Mouse (Mus musculus) kidney, adult 8-10 months (tissue): Measurements from ENCODE around the gene Ttc38.
A peak's percentile ranks its signal among the peaks of the same experiment; 100 is the strongest.

Experiments used
- DNase-seq, 2 experiments: peaks; one replicate each; pipeline ENCODE4 v3.0.0; 2022

Gene Ttc38

GRCm38 (mm10) chr15:85831954-85832590 is at the start of gene Ttc38:
Gene Ttc38 (plus strand): TSS chr15:85832306.
- DNase-seq = peak; percentile 91 to 93

GRCm38 (mm10) chr15:85783146-85783545 is 49.0 kb upstream of the Ttc38 start:
- no peak for DNase-seq

DNA sequence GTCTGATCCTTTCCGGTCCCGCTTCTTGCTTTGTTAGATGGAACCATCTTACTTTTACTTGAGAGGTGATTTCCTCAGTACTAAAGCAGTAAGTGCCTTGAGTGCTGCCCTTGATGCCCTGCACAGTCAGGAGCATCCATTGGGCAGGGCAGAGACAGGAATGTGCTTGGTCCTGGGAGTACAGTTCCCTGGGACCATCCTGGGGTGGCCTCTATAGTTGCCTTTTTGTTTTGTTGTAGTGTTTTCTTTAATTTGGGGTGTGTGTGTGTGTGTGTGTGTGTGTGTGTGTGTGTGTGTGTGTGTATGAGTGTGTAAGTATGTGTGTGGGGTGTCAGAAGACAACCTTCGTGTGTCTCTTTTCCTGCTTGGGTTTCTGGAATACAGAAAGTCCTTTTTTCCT is 47.8 kb upstream of the Ttc38 start:
- no peak for DNase-seq

DNA sequence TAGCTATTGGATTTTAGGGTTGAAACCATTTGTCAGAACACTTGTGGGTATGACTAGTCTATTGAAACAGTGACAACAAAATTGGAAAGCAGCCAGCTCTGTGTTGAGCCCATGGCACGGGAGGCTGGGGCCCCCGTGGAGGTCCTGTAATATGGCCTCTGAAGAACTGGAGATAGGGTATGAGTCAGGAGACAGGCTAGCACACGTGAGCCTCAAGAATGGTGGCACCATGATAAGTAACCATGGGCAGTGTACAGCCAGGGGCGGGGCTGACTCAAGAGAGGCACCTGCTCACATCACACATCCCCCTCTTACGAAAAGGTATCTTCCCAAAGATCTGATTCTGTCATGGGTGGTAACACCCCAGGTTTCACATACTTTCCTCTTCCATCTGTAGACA is 45.4 kb upstream of the Ttc38 start:
- DNase-seq = no peak

DNA sequence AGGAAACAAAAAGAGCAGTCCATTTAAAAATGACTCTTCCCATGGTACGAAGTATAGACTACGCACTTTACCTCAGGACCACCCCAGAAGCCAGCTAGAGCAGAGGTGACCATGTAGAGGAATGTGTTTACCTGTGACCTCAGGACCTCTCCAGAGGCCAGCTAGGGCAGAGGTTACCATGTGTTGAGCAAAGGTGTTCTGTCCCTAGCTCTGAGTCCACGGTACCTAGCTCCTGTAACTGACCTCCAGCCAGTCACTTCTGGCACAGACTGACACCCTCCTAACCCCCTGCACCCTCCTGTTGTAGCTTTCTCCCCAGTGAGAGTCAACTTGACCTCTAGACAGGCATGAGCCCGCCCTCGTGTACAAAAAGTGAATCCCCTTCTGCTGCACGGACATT is 44.6 kb upstream of the Ttc38 start:
- no peak for DNase-seq

GRCm38 (mm10) chr15:85788051-85788450 is 44.1 kb upstream of the Ttc38 start:
- DNase-seq = no peak

- DNase-seq = peak; percentile 35 to 57
Observed at GRCm38 (mm10) chr15:85788633-85789032, 43.5 kb upstream of the Ttc38 start.

DNA sequence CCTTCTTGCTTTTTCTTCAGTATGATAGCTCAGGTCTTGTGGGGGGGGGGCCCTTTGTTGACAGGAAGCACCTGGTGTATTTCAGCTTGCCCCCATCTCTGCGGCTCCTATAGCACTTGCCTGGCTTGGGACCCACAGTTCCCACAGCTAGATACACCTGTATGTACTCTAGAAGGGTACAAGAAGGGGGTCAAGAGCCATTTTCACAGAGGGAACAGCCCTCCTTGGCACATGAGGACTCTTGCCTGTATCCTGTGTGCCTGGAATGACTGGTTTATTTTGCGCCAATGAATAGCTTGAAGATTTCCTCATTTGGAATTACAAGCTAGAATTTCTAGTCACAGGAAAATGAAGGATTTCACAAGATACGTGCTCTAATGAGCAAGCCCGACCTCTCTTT is 40.7 kb upstream of the Ttc38 start:
- DNase-seq = no peak

DNA sequence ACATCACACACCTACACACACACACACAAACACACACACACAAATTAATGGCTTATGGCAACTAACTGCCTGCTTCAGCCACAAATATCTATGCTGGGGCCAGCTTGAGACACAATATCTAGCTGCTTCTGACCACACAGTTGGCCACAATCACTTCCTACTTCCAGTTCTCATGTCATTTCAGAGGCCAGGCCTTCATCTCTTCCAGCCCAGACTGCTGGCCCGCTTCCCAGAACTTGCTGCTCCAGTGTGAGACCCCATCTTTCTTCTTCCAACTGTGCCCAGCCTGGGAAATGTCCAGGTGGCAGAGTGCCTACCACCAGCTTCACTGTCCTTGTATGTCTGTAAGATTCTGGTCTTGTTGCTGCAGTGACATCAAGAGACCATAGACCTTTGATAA is 39.3 kb upstream of the Ttc38 start:
- no peak for DNase-seq

GRCm38 (mm10) chr15:85795516-85795915 is 36.6 kb upstream of the Ttc38 start:
- no peak for DNase-seq

GRCm38 (mm10) chr15:85798676-85799075 is 33.4 kb upstream of the Ttc38 start:
- DNase-seq = no peak

GRCm38 (mm10) chr15:85802931-85803330 is 29.2 kb upstream of the Ttc38 start:
- DNase-seq = peak in 1 of 2 experiments; percentile 36

- DNase-seq = no peak
Observed at GRCm38 (mm10) chr15:85806886-85807285, 25.2 kb upstream of the Ttc38 start.

DNA sequence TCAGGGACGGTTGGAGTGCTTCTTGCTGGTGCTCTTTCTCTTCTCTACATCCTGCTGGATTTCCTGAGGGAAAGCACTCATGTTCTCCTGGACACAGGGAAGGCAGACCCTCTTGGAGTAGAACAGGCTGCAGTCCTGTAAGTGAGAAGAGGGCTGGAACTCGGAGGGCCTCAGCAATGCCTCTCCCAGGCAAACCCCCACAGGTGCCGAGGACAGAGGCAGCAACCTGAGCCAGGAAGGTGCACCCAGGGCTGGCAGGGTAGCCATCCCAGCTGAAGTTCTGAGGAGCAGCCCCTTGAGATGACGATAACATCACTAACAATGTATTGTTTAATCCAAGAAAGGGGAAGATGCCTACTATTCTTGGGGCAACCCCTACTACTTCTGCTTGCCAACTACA is 24.7 kb upstream of the Ttc38 start:
- DNase-seq = no peak

DNA sequence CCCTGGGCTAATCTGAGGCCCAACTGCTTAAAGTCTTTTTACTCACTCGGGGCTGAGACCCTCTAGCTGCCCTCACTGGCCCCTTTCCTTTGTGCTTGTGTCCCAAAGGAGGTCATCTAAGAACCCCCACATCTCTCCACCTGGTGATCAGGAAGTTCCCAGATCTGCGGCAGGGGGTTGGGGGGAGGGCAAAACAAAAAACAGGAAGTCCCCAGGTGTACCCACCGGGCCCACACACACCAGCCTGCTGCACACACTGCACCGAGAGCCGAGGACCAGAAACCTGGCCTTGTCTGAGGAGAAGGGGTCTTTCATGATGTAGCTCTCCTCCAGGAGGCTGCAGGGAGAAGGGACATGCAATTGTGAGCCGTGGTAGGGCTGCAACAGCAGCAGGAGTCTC is 24.1 kb upstream of the Ttc38 start:
- no peak for DNase-seq

DNA sequence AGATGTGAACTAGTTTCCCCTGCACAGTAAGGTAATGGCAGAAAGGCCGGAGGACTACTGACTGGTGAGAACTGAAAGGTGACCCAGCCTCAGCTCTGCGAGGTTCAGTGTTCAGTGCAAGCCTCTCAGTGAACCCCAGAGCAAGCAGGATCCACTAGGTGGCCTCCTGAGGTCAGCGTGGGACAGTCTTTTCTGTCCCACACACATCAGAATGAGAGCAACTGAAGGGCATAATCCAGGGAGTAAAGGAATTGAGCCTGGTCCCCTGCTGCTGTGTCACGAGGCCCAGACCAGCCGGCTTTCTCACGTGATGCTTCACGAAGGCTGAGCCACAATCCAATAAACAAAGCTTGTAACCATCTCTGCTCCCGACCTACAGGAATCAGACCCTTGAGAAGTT is 23.7 kb upstream of the Ttc38 start:
- peak; percentile 30 to 45 for DNase-seq

- no peak for DNase-seq
Observed at GRCm38 (mm10) chr15:85809091-85809490, 23.0 kb upstream of the Ttc38 start.

DNA sequence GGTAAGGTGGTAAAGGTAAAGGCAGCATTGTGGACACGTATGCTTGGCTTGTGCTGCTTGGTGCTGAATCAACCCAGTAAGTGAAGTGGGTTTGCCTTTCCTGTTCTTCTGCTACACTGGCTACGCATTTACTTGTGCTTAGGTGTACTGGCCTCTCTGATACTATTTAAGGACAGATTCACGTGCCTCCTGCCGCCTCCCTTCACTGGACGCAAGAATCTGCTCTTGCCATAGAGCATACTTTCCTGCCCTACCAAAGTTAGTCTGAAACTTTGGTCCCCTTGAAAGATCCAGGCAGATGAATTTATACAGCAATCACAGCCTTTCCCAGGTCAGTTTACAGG is 21.7 kb upstream of the Ttc38 start:
- DNase-seq = no peak

GRCm38 (mm10) chr15:85810806-85811521 is 21.1 kb upstream of the Ttc38 start:
- peak; percentile 50 to 69 for DNase-seq

DNA sequence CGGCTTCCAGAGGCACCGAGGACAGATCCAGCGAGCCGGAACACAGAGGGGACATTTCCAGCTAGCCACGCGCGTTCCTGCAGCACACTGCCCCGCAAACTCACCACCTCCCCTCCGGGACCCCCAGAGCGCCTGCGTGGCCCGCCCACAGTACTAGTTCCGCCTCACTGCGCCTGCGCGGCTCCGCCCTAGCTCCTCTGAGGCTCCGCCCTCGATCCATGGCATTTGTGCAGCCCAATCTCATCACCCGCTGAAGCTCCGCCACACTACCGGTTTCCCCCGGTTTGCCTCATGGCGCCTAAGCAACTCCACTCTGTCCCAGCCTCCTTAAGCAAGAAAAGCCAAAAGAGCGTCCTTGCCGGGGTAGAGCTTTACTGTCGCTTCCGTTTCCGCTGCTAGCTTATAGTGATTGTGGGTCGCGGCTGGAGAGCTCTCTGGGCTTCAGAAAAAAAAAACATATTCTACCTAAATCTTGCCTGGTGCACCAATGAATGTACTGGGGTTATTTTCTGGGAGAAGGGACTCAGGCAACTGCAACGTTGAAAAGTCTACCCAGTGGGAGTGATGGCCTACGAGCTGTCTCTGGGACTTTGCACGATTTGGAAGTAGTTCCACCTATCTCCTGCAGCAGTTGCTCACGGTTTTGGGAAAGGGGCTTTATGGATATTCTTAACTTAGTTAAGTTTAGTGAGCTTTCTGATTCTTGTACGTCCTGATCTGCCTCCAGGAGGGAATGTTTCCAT is 20.4 kb upstream of the Ttc38 start, which contains the start of gene Cdpf1:
Cdpf1 (minus strand) TSS at position 163 of the 743 bp plus-strand sequence.
- DNase-seq = peak; percentile 98 to 99

DNA sequence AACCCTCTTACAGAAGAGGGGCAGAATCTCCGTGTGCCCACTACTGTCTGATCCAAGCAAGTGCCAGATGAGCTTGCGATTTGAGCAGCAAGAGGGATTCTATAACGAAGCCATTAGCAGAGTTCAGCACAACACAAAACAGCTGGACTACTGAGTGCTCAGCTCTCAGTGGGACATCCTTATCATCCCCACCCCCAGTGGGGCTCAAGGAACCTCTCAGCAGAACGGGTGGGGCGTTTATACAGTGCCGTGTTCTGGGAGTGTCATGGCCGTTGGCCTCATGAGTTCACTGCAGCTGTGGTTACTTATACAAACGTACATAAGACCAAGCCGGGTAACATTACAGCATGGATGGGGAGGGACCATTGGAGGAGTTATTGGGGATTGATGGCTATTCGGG is 18.7 kb upstream of the Ttc38 start:
- DNase-seq = no peak

- no peak for DNase-seq
Observed at GRCm38 (mm10) chr15:85821203-85822010, 10.7 kb upstream of the Ttc38 start, which contains the start of gene Pkdrej. Gene Pkdrej (minus strand): TSS chr15:85821734.

DNA sequence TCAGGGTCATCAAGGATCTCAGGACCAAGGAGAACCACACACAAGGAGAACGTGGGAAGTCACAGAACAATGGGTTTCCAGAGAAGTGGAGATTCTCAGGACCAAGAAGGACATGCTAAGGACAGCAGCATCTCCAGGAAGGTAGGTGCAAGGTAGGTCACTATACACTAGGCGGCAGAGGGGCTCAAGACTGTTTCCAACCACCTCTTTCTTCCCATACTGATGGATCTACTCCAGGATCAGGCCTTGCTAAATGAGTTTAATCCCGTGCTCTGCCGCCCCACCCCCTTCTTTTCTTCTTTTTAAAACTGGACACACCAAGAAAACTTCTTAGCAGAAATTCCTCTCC is 10.1 kb upstream of the Ttc38 start:
- no peak for DNase-seq
